Mouse (Mus musculus) ES-E14 (cell line): Measurements from ENCODE around the gene Crip2. TPM values are rescaled to one million over a fixed set of nuclear protein-coding genes. Genes with fewer than 3 reads are reported as not detected.

Experiments used
- DNase-seq: peaks from one replicate; pipeline ENCODE4 v3.0.0-alpha.2; 2013; ENCODE audit warnings: low read depth, low spot score
- H3K27ac ChIP-seq: 2 replicates; pipeline ENCODE4 v1.5.1; 2012; ENCODE audit warnings: low read depth, mild to moderate bottlenecking, low read length, moderate library complexity, mixed read lengths; ENCODE audit not compliant: poor library complexity, insufficient read depth, severe bottlenecking
- H3K36me3 ChIP-seq: 2 replicates; pipeline ENCODE4 v1.6.1; 2012; ENCODE audit warnings: mild to moderate bottlenecking, low read length, moderate library complexity, mixed read lengths; ENCODE audit not compliant: control insufficient read depth, poor library complexity, insufficient read depth, severe bottlenecking
- H3K4me1 ChIP-seq, 2 experiments: fragments of 150-350 bp in 1 of 2; sonication (generic) in 1 of 2; 2 replicates each; pipeline ENCODE4 v1.6.1; 2012; ENCODE audit warnings: low read length in 2 of 2, mild to moderate bottlenecking in 1 of 2, mixed read lengths in 1 of 2; ENCODE audit not compliant: control insufficient read depth in 2 of 2, insufficient read depth in 2 of 2, poor library complexity in 1 of 2
- H3K4me3 ChIP-seq, 2 experiments: fragments of 150-350 bp in 1 of 2; sonication (generic) in 1 of 2; 2 replicates each; pipeline ENCODE4 v1.5.1; 2012; ENCODE audit warnings: low read length in 2 of 2, low read depth in 1 of 2, mild to moderate bottlenecking in 1 of 2, mixed read lengths in 1 of 2; ENCODE audit not compliant: insufficient read depth in 1 of 2, poor library complexity in 1 of 2, severe bottlenecking in 1 of 2
- H3K9ac ChIP-seq: 2 replicates; pipeline ENCODE4 v1.6.1; 2012; ENCODE audit warnings: low read depth, mild to moderate bottlenecking, low read length, mixed read lengths; ENCODE audit not compliant: poor library complexity, insufficient read depth, severe bottlenecking
- H3K9me3 ChIP-seq: fragments of 150-350 bp; sonication (generic); 2 replicates; pipeline ENCODE4 v1.6.1; 2012; ENCODE audit warnings: low read depth, mild to moderate bottlenecking, low read length; ENCODE audit not compliant: control insufficient read depth, insufficient read depth
- CHD2 ChIP-seq: IDR thresholded peaks from 2 replicates; pipeline ENCODE4 v1.6.1; 2014; ENCODE audit warnings: mild to moderate bottlenecking, low read depth, low read length, inconsistent platforms
- HCFC1 ChIP-seq: IDR thresholded peaks from 2 replicates; pipeline ENCODE4 v1.6.1; 2012; ENCODE audit warnings: low read length, inconsistent platforms, borderline replicate concordance; ENCODE audit not compliant: insufficient read depth
- MAFK ChIP-seq: IDR thresholded peaks from 2 replicates; pipeline ENCODE4 v1.6.1; 2014; ENCODE audit warnings: mild to moderate bottlenecking, low read depth, low read length, inconsistent platforms; ENCODE audit not compliant: insufficient read depth
- ZC3H11A ChIP-seq: IDR thresholded peaks from 2 replicates; pipeline ENCODE4 v1.6.1; 2012; ENCODE audit warnings: low read depth, mild to moderate bottlenecking, inconsistent platforms, low read length, borderline replicate concordance
- ZNF384 ChIP-seq: IDR thresholded peaks from 2 replicates; pipeline ENCODE4 v1.6.1; 2012; ENCODE audit warnings: low read depth, low read length, inconsistent platforms
- in situ Hi-C, 2 experiments: fragments of 600-800 bp; cut with MboI; formaldehyde crosslinking; loops; one replicate each; pipeline ENCODE4 v1.15.1; 2025; ENCODE audit warnings: low sequenced_read_pairs in 2 of 2, inconsistent platforms in 1 of 2; ENCODE audit not compliant: unreplicated experiment in 2 of 2
- total RNA-seq: library from RNA; depleted of rRNA; stranded (reverse); fragments of 300-350 nt; gene quantifications from 2 replicates; pipeline ENCODE4 v1.2.3, GENCODE M21; 2012

The Crip2 gene
- total RNA-seq, 1 experiment: 62.2 TPM

- Histone ChIP-seq H3K4me1 (peaks cover 0 to 19% of the 10 kb centered on the region in 2 experiments; a peak in 2 of 4 replicates), H3K9ac (peak overlapping the region; percentile 84), H3K36me3 (peaks cover 12% of the 10 kb centered on the region; the same call in 1 of the 2 replicates), H3K9me3 (no peaks in the 10 kb centered on the region), H3K27ac (peak overlapping the region; percentile 50; the same call in 1 of the 2 replicates), H3K4me3 (peak overlapping the region; percentile 64 to 77)
- DNase-seq: no peak
- in situ Hi-C loops: no loop called here
- TF ChIP-seq ZNF384: no peak
- no peak for TF ChIP-seq HCFC1
- TF ChIP-seq ZC3H11A: no peak
- TF ChIP-seq CHD2: no peak
- no peak for TF ChIP-seq MAFK
These were observed 17.0 kb downstream of the Crip2 start for GRCm38 (mm10) chr12:113157002-113157401.

- peak overlapping the region in 1 of 2 experiments; percentile 64; a peak in 2 of 4 replicates for H3K4me3 ChIP-seq
- H3K36me3 ChIP-seq: peaks cover 14% of the 10 kb centered on the region; the same call in 1 of the 2 replicates
- no peak for DNase-seq
- no peaks in the 10 kb centered on the region for H3K9me3 ChIP-seq
- H3K9ac ChIP-seq: no peak overlapping the region
- in situ Hi-C loops: no loop called here
- TF ChIP-seq ZC3H11A: no peak
- TF ChIP-seq HCFC1: no peak
- TF ChIP-seq ZNF384: no peak
- no peak for TF ChIP-seq CHD2
- peaks cover 0 to 18% of the 10 kb centered on the region in 2 experiments; a peak in 2 of 4 replicates for H3K4me1 ChIP-seq
- H3K27ac ChIP-seq: no peak overlapping the region
These were observed 17.5 kb downstream of the Crip2 start for GRCm38 (mm10) chr12:113157521-113157920.

- no peak overlapping the region for H3K4me3 ChIP-seq
- H3K27ac ChIP-seq: no peak overlapping the region
- TF ChIP-seq CHD2: no peak
- no peak for TF ChIP-seq ZC3H11A
- no peak for TF ChIP-seq ZNF384
- no peak overlapping the region for H3K9ac ChIP-seq
- peaks cover 0 to 15% of the 10 kb centered on the region in 2 experiments; a peak in 2 of 4 replicates for H3K4me1 ChIP-seq
- peaks cover 16% of the 10 kb centered on the region for H3K36me3 ChIP-seq
- no peak for DNase-seq
- in situ Hi-C loops: no loop called here
- no peaks in the 10 kb centered on the region for H3K9me3 ChIP-seq
These were observed 17.9 kb downstream of the Crip2 start for GRCm38 (mm10) chr12:113157971-113158370.

GRCm38 (mm10) chr12:113163561-113164006 is 23.5 kb downstream of the Crip2 start:
- no peak overlapping the region for H3K4me3 ChIP-seq
- H3K36me3 ChIP-seq: peaks cover 15% of the 10 kb centered on the region
- TF ChIP-seq MAFK (no peak), CHD2 (no peak), HCFC1 (no peak), ZC3H11A (no peak), ZNF384 (no peak)
- H3K4me1 ChIP-seq: peaks cover 0 to 3% of the 10 kb centered on the region in 2 experiments; a peak in 1 of 4 replicates
- no peak overlapping the region for H3K9ac ChIP-seq
- DNase-seq: no peak
- H3K27ac ChIP-seq: no peak overlapping the region
- H3K9me3 ChIP-seq: no peaks in the 10 kb centered on the region
- in situ Hi-C loops: no loop called here

- in situ Hi-C loops: no loop called here
- no peak for TF ChIP-seq HCFC1
- no peak for TF ChIP-seq MAFK
- TF ChIP-seq ZNF384: no peak
- TF ChIP-seq ZC3H11A: no peak
- TF ChIP-seq CHD2: no peak
- H3K9me3 ChIP-seq: no peaks in the 10 kb centered on the region
- no peak overlapping the region for H3K4me3 ChIP-seq
- peaks cover 9% of the 10 kb centered on the region for H3K36me3 ChIP-seq
- DNase-seq: no peak
- H3K27ac ChIP-seq: no peak overlapping the region
- H3K9ac ChIP-seq: no peak overlapping the region
- H3K4me1 ChIP-seq: peaks cover 0 to 3% of the 10 kb centered on the region in 2 experiments; a peak in 1 of 4 replicates
These were observed 28.0 kb downstream of the Crip2 start for GRCm38 (mm10) chr12:113168031-113168536.
